Mouse (Mus musculus) gastrocnemius, adult 18-20 months (tissue): ENCODE measurements at regions not wholly inside any gene's neighbourhood (a gene's known extent, or its start where the extent isn't known, plus 50 kb on each side); places are given as distances from the start of the nearest gene placed in this dataset.

Experiments
- DNase-seq: peaks from one replicate; pipeline ENCODE4 v3.0.0; 2021; ENCODE audit warnings: low spot score

DNA sequence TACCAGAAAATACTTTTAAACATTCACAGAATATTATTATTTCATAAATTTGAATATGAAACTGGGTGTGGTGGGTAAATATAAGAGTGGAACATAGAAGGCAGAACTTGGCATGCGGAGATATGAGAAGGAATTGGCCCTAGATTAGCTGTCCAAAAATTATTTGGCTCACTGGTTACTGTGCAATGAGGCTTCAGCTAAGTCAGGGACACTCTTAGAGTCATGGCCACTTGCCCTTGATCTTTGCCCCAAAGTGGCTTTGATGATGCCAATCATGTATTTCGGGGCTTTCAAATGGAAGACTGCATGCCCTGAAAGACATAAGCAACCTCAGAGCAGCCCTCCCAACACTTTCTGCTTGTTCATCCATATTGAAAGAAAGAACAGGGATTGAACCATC, 76.9 kb downstream of the Pxdc1 start:
- no peak for DNase-seq

DNA sequence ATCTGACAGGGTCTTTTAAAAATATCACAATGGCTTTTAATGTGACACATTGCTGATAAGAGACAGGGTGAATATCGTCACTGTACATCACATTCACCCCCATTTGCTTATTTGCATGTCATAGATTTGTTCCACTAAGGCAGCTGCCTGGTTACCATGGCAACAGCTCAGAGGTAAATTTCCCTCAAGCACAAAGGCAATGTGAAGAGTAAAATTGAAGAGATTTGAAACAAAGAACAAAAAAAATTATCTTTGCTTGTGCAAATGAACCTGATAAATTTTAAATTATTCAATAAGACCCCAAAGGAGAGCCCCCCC, 77.3 kb downstream of the Pxdc1 start:
- no peak for DNase-seq

DNA sequence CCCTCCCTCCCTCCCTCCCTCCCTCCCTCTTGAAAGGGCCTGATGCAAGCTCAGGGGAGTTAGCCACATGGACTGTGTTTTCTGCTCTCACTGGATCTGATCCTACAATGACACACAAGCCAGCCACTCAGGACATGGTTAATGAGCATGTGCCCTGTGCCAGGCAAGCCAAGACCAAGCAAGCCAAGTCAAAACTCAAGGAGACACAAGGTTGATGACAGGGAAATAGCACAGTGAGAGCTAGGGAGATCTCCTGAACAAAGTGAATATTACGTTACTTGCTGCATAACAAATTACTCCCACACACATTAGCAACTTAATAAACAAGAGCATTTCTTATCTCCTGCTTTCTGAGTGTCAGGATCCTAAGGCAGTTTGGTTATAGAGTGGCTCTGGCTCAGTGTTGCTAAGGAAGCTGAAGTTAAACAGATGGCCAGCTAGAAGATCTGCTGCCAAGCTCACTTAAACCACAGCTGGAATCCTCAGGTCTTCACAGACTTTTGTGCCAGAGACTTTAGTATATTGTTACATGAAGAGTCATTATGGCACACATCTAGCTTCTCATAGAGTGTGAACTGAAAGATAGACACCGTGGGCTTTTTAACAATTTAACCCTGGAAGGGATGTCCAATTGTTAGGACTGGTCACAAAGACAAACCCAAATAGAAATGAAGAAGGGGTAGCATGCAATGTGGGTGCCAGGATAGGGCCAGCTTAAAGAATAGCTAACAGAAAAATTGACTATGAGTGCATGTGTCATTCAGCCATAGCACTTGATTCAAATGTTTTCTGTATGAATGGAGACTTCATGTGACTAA, 77.9 kb downstream of the Pxdc1 start:
- no peak for DNase-seq

DNA sequence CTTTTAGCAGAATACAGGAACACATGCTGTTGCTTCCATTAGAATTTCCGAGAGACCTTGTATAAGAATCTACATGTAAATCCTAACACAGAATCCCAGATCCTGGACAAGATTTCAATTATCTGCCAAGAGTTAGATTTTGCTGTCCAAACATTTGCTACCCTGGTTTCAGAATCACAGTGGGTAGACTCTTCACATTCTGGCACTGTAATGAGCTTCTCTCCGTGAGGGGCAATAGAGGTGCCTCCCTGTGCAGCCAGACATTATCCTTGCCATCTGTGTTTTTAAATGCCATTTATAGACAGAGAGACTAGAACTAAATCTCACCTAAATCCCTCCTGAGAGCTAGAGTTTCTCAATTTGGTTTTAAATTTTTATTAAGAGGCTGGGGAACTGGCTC, 84.0 kb downstream of the Pxdc1 start:
- DNase-seq = no peak

DNA sequence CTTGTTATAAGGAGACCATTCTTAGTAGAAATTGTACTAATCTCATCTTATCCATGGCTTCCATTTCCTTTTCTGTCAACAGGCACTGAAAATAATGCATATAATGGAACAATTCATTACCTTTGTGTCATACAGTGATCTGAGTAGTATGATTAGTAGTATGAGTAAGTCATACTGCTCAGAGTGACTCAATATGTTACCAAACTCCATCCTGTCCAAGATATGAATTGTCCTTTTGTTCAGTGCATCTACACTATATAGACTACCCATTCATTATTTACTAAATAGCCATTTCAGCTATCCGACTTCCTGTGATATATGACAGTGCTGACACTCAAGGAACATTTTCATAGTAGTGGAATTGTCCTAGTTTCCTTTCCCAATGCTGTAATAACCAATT, 86.6 kb downstream of the Pxdc1 start:
- DNase-seq = no peak

DNA sequence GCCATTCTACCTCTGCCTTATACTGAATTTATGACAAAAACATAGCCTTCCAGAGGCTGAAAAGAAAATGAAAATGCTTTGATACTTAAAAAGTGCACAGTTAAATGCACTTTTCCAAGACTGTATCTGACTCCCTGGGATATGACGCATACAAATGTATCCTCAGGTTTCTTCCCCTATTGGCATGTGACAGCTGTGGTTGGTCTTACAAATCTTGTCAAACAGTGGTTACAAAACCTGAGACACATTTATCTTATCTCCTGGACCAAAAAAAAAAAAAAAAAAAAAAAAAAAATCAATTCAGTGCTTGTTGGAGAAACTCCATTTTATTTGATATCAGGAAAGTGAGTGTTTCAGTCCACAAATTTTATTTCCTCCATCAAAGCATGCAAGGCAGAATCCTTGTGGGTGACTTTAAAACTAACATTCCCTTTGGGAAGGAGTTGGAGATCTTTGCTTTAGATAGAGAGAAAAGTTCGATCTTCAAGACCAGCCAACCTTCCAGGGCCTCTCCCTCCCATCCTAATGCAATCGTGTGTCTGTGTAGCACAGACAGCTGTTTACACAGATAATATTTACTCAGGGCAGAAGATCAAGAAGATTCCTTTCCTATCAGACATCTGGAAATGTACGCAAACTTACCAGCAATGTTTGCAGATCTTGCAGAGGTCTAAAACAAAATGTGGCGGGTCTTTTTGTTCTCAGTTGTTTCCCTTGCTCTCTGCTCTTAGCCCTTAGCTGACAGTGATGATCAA, 103.0 kb downstream of the Pxdc1 start:
- no peak for DNase-seq

DNA sequence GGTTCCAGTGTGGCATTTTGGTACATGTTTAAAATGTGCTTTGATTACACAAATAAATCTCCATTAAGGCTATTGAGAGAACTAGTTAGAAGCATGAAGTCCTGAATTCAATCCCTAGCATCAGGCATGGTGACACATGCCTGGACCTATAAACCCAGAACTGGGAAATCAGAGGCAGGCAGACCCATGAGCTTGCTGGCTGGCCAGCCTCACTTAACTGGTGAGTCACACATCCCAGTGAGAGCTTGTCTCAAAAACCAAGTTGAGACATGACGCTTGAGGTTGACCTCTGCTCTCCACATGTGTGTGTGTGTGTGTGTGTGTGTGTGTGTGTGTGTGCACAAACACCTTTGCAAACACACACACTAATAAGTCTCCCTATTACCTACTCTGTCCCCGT, 112.6 kb downstream of the Pxdc1 start:
- DNase-seq = no peak

DNA sequence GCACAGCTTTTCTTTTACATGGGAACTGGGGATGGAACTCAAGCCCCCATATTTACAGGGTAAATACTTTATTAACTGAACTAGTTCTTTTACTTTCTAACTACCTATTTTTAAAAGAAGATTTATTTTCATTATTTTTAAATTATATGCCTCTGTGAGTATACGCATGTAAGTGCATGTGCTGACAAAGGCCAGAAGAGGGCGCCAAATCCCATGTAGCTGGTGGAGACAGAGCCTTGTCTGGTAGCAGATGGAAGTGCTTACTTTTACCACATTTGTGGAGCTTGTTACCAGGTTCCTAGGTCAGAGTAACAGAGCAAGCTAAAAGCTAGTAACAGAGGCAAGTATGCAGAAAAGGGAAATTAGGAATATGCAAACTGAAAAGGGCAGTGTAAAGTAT, 119.4 kb downstream of the Pxdc1 start:
- DNase-seq = no peak

DNA sequence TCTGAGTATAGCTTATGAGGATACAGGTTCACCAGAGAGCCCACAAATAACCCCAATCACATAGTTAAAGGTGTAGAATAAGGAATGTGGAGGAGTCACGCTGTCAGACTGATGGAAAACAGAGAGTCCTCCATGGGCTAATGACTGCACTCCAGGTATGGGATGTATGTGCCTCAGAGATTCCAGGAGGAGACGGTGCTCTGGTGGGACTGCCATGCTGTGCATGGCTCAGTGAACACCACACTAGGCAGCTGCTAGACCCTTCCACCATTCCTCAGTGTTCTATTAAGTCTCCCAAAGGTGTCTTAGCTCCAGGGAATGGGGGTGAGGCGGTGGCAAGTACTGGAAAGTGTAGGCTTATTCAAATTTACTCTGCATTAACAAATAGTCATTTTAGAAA, 142.0 kb downstream of the Pxdc1 start:
- no peak for DNase-seq

DNA sequence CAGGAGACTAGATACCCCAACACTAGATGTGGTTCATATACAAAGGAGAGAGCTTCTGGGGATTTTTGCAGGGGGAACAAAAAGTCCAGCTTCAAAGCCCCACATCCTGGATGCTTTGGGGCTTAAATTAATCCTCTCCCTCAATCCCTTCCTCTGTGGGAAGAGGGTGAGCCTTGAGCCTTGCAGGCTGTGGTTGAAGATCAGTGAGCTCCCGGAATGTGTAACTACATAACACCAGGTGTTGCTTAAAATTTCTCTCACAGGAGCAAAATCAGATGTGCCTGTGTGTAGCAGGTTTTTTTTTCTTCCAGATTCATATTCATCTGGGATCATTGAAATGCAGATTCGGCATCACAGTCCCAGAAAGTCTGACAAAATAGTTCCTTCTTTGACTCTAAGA, 146.1 kb downstream of the Pxdc1 start:
- DNase-seq = no peak

DNA sequence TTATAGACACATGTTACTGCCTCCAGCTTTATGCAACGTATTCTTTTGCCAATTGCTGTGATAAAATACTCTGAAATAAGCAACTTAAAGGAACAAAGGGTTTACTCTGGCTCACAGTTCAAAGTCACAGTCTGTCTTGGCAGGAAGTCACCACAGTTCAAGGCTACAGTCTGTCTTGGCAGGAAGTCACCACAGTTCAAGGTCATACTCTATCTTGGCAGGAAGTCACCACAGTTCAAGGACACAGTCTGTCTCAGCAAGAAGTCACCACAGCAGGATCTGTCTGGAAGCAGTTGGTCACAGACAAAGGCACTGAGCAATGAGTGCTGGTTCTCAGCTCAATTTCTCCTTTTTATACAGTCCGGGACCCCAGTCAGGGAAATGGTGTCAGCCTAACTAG, 147.4 kb downstream of the Pxdc1 start:
- DNase-seq = no peak

DNA sequence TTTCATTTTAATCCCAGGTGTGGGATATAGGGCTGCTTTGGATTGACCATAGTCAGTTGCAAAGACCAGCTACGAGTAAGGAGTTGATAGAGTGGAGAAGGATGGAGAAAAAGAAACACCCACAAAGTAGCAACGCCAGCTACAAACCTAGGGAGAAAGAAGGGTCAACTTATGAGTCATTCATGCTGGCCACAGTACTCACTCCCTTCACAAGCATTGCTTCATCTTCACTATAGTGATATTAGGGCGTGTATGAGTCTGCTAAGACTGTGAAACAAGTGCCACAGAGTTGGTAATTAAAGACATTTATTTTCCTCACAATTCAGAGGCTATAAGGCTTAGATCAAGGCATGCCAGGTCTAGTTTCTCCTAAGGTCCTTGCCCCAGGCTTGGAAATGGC, 148.4 kb downstream of the Pxdc1 start:
- no peak for DNase-seq

DNA sequence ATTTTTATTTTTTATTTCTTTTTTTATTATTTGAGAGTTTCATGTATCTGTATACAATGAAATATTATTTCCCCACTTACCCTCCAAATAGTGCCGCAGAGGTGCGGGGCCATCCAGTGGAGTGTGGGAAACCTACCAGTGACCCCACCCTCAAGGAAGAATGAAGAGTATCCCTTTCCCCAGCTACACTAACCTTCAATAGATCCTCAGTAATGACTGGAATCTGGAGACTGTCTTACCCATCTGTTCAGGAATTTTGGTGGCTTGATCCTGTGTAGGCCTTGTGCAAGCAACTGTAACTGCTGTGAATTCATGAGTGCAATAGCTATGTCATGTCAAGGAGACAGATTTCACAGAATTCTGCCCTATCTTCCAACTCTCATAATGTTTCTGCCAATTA, 153.9 kb upstream of the Slc22a23 start:
- DNase-seq = no peak

DNA sequence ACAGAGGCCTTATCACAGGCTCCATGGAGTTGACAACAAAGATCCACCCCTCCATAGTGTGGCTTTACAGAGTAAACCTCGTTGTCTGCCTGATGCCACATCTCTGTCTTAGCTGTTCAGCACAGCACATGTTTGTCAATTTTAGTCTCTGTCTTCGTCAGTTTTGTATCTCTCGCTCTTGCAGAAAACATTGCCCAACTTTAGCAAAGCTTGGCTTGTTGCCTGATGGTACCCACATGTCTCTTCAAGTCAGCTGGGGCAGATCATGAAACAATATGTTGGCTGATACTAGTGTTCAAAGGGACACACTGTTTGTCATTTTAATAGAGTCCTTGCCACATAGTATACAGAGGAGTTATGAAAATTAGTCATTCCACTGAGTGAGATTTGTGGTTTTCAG, 152.7 kb upstream of the Slc22a23 start:
- no peak for DNase-seq

DNA sequence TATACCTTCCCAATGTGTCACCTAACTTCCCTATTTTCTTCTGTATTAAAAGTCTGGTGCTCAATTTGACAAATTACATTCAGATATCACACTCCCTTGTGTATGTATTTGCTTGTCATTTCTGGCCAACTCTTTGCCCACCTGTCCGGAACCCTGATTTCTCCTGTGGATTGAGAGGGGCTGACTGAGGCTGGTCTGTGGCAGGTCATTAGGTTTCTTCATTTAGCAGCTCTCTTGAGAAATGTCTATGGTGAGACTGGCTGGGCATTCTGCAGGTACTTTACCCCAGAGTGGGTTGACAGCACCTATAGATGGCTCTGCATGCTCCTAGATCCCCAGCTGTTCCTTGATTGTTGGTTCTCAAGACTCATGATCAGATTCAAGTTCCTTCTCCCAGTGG, 139.8 kb upstream of the Slc22a23 start:
- DNase-seq = no peak

DNA sequence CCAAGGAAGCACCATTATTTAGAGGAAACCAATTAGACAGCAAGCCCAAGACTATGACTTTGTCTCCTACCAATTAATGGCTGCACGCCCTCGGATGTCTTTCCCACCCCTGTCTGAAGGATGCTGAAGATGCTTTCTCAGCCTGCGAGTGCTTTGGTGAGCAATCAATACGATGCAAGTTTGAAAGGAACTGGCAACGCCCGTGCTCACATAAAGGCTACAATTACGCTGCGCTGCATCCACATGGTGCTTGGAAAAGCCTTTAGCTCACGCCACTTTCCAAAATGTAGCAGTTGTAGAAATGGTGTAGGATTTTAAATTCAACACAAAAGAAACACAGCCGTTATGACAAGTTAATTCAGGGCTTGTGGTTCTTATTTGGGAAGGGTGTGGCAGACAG, 136.5 kb upstream of the Slc22a23 start:
- no peak for DNase-seq

DNA sequence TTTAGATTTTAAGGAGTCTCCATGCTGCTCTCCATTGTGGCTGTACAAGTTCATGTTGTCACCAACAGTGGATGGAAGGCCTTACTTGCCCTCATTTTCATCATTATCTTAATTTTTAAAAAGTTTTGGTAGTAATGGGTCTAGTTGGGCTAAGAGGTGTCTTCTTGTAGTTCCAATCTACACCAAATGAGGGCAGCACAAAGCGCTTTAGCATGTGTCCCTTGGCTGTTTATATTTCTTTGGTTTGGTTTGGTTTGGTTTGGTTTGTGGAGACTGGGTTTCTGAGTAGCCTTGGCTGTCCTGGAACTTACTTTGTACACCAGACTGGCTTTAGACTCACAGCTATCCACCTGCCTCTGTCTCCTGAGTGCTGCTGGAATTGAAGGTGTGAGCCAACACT, 125.4 kb upstream of the Slc22a23 start:
- no peak for DNase-seq

DNA sequence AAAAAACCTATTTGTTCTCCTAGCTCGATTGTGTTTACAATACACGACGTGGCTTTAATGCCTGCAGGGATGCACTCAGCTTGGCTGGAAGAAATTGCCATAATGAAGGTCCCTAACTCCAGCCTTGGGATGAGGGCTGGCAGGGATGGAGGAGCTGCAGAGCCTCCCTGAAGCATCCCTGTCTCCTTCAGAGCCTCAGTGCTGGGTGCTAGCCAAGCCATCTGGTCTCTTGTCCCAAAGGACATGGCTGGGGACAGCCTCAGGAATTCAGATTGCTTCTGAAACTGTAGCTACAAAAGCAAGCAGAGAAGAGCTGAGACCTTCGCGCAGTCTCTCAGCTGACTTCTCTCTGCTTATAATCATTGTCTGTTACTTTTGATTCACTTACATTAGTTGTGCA, 124.6 kb upstream of the Slc22a23 start:
- peak; percentile 8 for DNase-seq

DNA sequence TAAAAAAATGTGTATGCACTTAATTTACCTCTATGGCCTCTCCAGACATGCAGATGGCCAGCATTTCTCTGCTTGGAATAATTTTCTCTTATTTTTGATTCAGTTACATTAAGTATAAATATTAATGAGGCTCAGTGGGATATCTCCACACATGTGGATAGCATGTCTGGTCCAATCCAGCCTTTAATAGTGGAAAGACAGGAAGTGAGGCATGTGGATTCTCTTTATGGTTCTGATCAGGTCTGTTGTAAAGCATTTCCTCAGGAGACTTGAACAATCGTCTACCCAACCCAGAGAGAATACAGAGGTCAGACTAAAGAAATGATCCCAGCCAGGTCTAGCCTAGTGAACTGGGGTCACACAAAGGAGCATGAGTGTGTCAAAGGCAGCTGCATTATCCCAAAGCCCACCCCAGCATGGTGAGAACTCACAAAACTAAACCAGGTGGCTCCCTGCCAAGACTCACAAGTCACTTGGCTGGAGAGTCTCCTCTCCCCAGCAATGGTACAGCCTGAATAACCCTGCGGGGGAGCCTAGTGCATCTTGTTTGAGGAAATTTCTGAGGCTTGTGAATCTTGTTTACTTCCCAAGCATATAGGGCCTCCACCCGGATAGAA, 123.3 kb upstream of the Slc22a23 start:
- no peak for DNase-seq

DNA sequence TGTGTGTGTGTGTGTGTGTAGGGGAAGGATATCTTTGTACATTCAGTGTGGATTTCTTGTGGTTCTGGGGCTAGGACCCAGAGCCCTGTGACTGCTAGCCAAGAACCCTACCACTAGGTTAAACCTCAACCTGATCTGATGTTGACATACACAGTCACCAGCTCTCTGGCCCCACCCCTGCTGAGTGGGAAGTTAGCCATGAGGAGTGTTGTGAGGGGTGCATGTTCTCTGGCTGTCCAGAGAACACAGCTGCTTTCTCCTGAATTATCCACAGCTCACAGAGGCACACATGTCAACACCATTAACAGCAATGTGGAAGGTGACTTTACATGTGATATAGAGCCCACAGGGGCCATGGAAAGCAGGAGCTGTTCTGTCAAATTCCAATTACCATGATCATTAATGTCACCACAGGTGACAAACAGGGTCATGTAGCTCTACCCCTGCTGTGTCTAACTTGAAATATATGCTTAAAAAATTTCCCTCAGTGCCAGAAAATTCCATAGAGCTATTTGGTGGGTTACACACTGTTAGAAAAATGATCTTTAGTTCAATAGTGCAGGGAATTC, 121.0 kb upstream of the Slc22a23 start:
- DNase-seq = no peak

DNA sequence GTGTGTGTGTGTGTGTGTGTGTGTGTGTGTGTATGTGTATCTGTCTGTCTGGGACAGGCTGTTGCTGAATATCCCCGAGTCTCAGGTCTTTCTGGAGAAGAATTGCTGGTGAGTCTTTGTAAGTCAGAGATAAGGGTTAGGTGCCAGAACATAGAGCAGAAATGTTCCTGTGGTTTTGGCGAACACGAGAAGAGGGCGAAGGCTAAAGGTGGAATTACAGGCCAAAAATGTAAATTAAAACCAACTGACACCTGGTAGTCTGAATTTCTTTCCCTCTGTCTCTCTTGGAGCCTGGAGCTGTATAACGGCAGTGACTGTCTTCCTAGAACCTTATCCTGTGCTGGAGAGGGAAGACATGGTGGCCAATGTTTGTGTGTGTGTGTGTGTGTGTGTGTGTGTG, 120.5 kb upstream of the Slc22a23 start:
- DNase-seq = no peak

DNA sequence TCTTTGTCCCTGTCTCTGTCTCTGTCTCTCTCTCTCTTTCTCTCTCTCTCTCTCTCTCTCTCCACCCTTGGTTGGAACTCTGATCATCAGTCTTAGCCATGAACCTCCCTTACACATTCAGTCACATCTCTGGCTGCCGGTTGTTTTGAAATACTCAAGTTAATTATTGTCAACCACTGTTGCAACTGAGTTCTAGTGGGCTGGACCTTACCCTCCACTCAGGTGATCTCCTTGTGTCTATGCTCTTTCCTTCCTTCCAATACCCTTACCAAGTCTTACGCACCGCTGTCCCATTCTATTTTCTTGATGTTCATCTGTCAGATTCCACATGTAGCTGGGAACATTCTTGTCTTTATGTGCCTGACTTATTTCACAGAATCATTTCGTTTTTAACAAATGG, 119.2 kb upstream of the Slc22a23 start:
- no peak for DNase-seq
